Mouse (Mus musculus): ENCODE measurements around the gene Bbc3. TPM values are rescaled to one million over a fixed set of nuclear protein-coding genes. Genes with fewer than 3 reads are reported as not detected.

Bbc3 gene
- total RNA-seq, 2 experiments from 2014 or later, result 22.3 to 23.0 TPM

DNA sequence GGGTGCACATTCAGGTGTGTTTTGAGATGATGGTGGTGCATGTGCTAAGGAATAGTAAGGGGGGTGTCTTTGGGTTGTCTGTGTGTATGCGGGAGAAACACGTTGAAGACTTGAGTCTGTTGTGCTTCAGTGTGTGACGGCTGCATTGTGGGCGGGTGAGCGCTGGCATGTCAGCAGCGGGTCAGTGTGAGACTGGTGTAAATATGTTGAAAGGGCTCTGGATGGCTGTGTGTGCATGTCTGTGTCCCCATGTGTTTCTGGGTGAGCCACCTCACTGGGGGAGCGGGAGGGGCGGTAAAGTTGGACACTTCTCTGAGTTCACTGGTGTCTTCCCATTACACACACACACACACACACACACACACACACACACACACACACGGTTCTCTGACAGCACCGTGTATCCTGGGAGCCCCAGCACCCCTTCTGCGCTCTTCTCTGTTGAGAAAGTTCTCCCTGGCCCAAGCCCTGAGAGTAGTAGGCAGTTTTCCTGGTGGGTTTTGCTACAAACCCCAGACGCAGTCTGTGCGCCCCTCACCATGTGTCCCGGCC lies 3.3 kb downstream of the Bbc3 start:
- peak; percentile 15 to 66 for DNase-seq (ENCODE audit: low spot score in 2 of 2)
- intact Hi-C loops (cut with DNase I), result no loop called here

DNA sequence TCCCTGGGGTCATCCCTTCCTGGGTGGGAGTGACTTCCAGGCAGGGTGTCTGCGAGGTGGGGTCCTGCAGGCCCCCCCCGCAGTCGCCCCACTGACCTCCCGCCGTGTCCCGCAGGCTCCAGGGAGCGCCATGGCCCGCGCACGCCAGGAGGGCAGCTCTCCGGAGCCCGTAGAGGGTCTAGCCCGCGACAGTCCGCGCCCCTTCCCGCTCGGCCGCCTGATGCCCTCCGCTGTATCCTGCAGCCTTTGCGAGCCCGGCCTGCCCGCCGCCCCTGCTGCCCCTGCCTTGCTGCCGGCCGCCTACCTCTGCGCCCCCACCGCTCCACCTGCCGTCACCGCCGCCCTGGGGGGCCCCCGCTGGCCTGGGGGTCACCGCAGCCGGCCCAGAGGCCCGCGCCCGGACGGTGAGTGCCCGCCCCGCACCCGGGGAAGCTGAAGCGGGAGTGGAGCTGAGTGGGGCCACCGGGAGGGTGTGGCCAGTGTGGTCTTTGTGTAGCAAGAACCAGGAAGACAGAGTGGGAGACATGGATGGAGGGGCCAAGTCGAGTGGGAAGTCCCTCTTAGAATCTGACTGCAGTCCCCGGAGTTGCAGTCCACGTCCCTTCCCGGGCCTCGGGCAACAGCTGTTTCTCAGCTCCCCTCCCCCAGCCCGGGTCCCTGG lies 3.9 kb downstream of the Bbc3 start:
- DNase-seq (ENCODE audit: low spot score in 2 of 2), result no peak
- intact Hi-C loops (cut with DNase I), result no loop called here

GRCm38 (mm10) chr7:16312672-16313311 lies 4.6 kb downstream of the Bbc3 start:
- intact Hi-C loops (cut with DNase I), result no loop called here
- DNase-seq (ENCODE audit: low spot score in 2 of 2), result peak in 1 of 2 experiments; percentile 19

- peak; percentile 80 to 84 for DNase-seq (ENCODE audit: low spot score in 2 of 2)
- intact Hi-C loops (cut with DNase I), result loop anchor here (2.0 kb wide), 1 partner anchor 19 kb away; no protein-coding TSS in a partner anchor
Observed at GRCm38 (mm10) chr7:16313481-16314220, 5.5 kb downstream of the Bbc3 start.

DNA sequence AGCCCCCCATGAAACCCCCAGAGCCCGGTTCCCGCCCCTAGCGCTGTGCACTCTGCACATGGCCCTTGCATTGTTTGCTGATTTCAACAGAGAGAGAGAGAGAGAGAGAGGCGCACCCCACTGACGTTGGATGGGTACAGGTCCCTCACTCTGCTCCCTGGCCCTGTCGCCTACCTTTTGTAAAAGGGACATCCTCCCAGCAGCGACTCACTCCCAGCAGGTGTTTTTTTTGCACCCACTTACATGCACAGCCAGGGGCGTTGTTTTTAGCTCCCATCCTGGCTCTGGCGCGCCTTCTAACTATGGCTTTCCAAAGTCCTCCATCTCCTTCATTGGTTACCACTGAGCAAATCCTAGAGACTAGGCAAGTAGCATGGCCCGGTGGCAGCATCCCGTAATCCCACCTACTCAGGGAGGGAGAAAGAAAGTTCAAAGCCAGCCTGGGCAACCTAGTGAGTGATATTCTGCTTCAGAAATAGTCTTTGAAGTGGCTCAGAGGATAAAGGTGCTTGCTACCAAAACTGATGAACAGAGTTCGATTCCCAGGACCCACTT lies 6.1 kb downstream of the Bbc3 start:
- DNase-seq (ENCODE audit: low spot score in 2 of 2), result peak in 1 of 2 experiments; percentile 37
- intact Hi-C loops (cut with DNase I), result loop anchor here (2.0 kb wide), 1 partner anchor 19 kb away; no protein-coding TSS in a partner anchor

- intact Hi-C loops (cut with DNase I), result loop anchor here (2.0 kb wide), 1 partner anchor 20 kb away; no protein-coding TSS in a partner anchor
- no peak for DNase-seq (ENCODE audit: low spot score in 2 of 2)
Observed at GRCm38 (mm10) chr7:16315222-16315759, 7.1 kb downstream of the Bbc3 start.

DNA sequence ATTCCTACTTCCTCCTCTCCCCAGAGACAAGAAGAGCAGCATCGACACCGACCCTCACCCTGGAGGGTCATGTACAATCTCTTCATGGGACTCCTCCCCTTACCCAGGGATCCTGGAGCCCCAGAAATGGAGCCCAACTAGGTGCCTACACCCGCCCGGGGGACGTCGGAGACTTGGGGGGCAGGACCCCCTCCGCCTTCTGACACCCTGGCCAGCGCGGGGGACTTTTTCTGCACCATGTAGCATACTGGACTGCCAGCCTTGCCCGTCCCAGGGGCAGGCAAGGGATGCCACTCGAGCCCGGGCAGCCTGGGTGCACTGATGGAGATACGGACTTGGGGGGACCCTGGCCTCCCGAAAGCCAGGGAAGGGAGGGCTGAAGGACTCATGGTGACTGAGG lies 8.9 kb downstream of the Bbc3 start:
- intact Hi-C loops (cut with DNase I), result no loop called here
- DNase-seq (ENCODE audit: low spot score in 2 of 2), result no peak

DNA sequence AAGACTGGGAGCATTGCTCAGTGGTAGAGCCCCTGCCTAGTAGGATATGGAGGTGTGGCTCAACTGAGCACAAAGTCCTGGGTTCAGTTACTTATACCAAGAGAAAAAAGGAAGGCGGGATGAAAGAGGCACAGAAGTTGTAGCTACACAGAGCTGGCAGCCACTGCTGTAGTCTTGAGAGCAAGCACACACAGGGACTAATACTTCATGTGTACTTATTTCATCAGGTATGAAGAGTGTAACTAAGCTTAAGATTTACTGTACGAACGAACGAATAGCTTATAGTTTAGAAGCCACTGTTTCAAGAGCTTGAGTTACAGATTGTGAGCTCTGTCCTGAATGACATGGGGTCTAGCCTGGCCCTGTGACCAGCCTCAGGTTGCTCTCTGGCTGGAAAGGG lies 11.0 kb downstream of the Bbc3 start:
- intact Hi-C loops (cut with DNase I), result no loop called here
- no peak for DNase-seq (ENCODE audit: low spot score in 2 of 2)

- intact Hi-C loops (cut with DNase I), result no loop called here
Observed at GRCm38 (mm10) chr7:16320479-16320878, 12.3 kb downstream of the Bbc3 start.

GRCm38 (mm10) chr7:16324661-16325060 lies 16.5 kb downstream of the Bbc3 start:
- intact Hi-C loops (cut with DNase I), result no loop called here
- DNase-seq (ENCODE audit: low spot score in 2 of 2), result no peak

More at GRCm38 (mm10) chr7:16320479-16320878, 12.3 kb downstream of the Bbc3 start:
- no peak for DNase-seq (ENCODE audit: low spot score in 2 of 2)

- intact Hi-C loops (cut with DNase I), result loop anchor here (2.0 kb wide), 1 partner anchor 31 kb away; no protein-coding TSS in a partner anchor
- DNase-seq (ENCODE audit: low spot score in 2 of 2), result peak; percentile 46 to 49
Observed at GRCm38 (mm10) chr7:16325920-16326606, 17.9 kb downstream of the Bbc3 start.

GRCm38 (mm10) chr7:16326607-16326971 lies 18.4 kb downstream of the Bbc3 start:
- intact Hi-C loops (cut with DNase I), result loop anchor here (2.0 kb wide), 1 partner anchor 32 kb away; no protein-coding TSS in a partner anchor

GRCm38 (mm10) chr7:16329146-16329545 lies 21.0 kb downstream of the Bbc3 start:
- intact Hi-C loops (cut with DNase I), result no loop called here
- DNase-seq (ENCODE audit: low spot score in 2 of 2), result no peak

More at GRCm38 (mm10) chr7:16326607-16326971, 18.4 kb downstream of the Bbc3 start:
- no peak for DNase-seq (ENCODE audit: low spot score in 2 of 2)

DNA sequence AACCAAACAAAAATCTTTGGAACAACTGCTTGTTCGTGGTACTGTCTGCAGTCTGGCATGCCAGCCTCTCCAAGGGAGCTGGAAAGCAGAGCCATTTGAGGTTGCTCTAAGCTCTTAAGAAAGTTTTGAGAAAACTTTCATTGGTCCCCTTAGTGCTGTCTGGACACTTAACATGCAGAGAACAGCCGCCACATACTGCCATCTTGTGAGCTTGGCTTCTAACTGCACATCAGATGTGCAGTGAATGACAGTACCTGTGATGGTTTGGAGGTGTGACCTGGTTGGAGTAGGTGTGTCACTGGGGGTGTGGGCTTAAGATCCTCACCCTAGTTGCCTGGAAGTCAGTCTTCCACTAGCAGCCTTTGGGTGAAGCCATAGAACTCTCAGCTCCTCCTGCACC lies 29.5 kb downstream of the Bbc3 start:
- no peak for DNase-seq (ENCODE audit: low spot score in 2 of 2)
- intact Hi-C loops (cut with DNase I), result no loop called here

- DNase-seq (ENCODE audit: low spot score in 2 of 2), result no peak
- intact Hi-C loops (cut with DNase I), result no loop called here
Observed at GRCm38 (mm10) chr7:16344598-16344997, 36.4 kb downstream of the Bbc3 start.

- intact Hi-C loops (cut with DNase I), result no loop called here
- no peak for DNase-seq (ENCODE audit: low spot score in 2 of 2)
Observed at GRCm38 (mm10) chr7:16345297-16345696, 37.1 kb downstream of the Bbc3 start.

DNA sequence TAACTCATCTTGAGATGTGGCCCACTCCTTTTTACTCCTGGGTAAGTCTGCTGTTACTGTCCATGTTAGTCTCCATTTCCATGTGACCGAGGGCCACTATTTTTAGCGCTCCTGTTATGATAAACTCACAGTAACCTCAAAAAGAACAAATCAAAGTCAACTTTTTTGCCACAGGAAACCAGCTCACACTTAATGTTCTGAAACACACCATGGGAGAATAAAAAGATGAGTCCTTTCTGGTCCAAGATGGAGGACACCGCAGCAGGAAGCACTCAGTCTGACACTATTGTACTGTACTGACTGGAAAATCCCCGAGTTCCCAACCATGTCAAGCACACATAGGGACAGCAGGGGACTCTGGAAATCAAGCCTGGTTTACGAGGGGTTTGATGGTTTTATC lies 41.8 kb downstream of the Bbc3 start:
- no peak for DNase-seq (ENCODE audit: low spot score in 2 of 2)
- intact Hi-C loops (cut with DNase I), result no loop called here

DNA sequence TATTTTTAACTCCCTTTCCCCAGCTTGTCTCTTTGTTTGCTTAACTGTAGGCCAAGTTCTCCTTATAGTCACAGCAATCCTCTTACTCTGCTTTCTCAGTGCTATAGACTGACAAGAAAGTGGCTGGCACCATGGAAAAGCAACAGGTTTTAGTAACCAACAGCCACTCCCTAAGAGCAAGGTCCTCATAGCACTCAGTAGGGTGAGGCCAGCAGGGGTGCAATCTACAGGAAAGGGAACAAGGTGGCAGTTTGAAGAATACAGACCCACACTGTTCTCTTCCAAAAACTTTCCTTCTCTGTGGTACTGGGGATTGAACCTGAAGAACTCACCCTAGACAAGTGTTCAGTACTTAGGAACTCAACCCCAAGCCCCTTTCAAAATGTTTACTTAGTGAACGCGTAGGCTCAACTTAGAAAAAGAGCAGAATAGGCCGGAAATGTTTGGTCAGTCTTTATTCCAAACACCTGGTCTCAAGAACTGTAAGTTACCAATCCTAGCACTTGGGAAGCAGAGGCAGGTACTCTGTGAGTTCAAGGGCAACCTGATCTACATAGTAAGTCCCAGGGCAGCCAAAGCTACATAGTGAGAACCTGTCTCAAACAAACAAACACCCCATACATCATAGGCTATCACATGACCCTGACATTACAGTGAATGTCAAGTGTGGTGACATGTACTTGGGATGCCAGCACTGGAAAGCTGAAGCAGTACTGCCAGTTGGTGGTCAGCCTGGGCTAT lies 47.8 kb downstream of the Bbc3 start:
- no peak for DNase-seq (ENCODE audit: low spot score in 2 of 2)
- intact Hi-C loops (cut with DNase I), result no loop called here

Data from left cerebral cortex, postnatal 14 days (tissue).